Mouse (Mus musculus): ENCODE measurements at regions not wholly inside any gene's neighbourhood (a gene's known extent, or its start where the extent isn't known, plus 50 kb on each side); places are given as distances from the start of the nearest gene placed in this dataset.

GRCm38 (mm10) chr1:150043061-150043460 is 56.8 kb upstream of the Ptgs2 start:
- no peak for DNase-seq (ENCODE audit: low read depth, low spot score)

- DNase-seq (ENCODE audit: low read depth, low spot score) = no peak
These were observed 58.2 kb upstream of the Ptgs2 start for GRCm38 (mm10) chr1:150041591-150041990.

DNA sequence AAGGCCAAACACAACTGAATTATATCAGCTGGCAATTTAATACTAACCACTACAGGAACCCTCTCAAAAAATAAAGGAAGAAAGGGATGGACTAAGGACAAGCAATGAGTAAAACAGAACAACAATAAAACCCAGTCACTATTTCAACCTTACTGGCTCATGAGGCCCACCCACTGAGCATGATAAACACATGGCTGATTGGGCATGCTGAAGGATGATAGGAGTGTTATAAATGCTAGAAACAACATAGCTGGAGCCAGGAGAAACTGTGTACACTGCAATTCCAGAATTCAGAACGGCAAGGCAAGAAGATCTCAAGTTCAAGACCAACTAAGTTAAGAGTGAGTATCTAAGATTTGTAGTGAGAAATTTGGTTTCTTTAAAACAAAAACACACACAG is 66.1 kb upstream of the Ptgs2 start:
- DNase-seq (ENCODE audit: low read depth, low spot score) = no peak

DNA sequence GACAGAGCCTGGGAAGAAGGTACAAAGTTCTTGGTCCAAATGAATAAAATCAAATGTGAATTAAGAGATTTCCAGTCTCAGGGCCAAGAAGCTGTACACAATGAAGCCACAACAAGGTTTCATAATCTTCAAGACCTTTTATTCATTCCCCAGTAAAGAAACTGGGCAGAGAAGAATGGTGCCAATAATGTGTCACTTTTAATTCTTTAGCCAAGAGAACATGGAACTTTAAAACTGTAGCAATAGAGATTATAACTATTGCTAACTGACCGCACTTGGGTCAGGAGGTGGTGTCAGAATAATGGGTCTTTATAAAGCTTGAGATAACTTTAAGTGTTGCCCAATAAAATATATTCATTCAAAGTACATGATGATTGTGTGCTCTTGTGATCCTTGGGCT is 68.1 kb upstream of the Ptgs2 start:
- DNase-seq (ENCODE audit: low read depth, low spot score) = no peak

DNA sequence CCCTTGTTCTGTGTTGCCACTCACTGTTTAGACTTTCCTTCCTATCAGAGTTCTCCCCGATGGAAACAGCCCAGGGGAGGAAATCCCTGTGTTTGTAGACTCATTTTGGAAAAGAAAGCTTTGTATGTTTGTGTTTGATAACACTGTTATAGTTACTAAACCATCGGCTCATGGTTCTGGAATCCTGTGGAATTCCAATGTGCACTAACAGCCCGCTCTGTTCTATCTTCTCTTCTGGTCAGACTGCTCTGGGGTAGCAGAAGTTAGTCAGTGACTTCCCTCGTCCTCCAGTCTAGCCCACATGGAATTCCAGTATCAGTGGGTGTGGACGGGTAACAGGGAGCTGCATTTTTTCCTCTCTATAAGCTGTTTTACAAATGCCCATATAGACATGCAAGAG is 66.2 kb upstream of the Pla2g4a start:
- no peak for DNase-seq (ENCODE audit: low read depth, low spot score)

DNA sequence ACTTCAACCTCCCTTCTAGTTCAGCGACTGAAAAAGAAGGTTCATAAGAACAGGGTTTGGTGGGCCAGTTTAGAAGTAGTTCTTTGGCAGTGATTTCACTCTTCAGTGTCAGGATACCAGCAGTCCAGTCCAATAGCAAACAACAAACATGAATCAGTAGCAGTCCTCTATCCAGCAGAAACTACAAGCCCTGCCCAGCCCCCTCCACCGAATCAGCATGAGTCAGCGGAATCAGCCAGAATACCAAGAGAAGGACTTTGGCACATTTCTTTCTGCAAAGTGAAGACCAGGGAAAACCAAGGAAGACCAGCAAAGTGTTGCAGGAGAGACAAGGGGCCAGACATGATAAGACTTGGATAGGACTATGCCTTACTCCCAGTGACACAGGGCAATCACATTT is 65.1 kb upstream of the Pla2g4a start:
- peak; percentile 24 for DNase-seq (ENCODE audit: low read depth, low spot score)

GRCm38 (mm10) chr1:150015201-150015600 is 54.1 kb upstream of the Pla2g4a start:
- no peak for DNase-seq (ENCODE audit: low read depth, low spot score)

- no peak for DNase-seq (ENCODE audit: low read depth, low spot score)
These were observed 51.4 kb upstream of the Pla2g4a start for GRCm38 (mm10) chr1:150012447-150012846.

All from ES-CJ7 (cell line).